Mouse (Mus musculus) embryonic fibroblast, embryonic 13.5 days (primary cell): ENCODE measurements around the gene Olfr38.

Experiments
- CTCF ChIP-seq: IDR thresholded peaks from 2 replicates; pipeline ENCODE4 v1.5.1; 2011; ENCODE audit warnings: mild to moderate bottlenecking, control low read depth, low read length, moderate library complexity, borderline replicate concordance; ENCODE audit not compliant: insufficient read depth
- POLR2A ChIP-seq: IDR thresholded peaks from 2 replicates; pipeline ENCODE4 v1.6.1; 2011; ENCODE audit warnings: low read depth, mild to moderate bottlenecking, control low read depth, low read length, moderate library complexity

DNA sequence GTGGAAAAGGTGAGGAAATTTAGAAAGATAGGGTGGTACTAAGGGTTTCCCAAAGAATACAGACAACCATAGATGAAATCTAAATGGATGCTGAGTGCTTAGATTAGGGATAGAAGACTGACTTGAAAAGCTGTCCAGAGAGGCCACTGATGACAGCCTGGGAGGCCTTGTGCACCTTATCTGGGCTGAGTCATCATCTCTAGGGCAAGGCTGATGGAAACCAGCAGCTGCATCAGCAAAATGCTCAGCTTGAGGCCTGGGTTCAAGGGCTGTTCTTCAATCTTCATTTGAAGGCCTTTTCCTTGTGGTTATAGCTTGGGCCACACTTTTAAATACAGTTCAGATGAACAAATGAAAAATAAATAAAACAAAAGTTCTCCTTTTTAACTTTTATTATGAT lies 38.2 kb upstream of the Olfr38 start:
- no peak for TF ChIP-seq CTCF
- TF ChIP-seq POLR2A = no peak
